Comparison of ENCODE assay signal across 26 mouse cellular contexts in the genomic region with DNA sequence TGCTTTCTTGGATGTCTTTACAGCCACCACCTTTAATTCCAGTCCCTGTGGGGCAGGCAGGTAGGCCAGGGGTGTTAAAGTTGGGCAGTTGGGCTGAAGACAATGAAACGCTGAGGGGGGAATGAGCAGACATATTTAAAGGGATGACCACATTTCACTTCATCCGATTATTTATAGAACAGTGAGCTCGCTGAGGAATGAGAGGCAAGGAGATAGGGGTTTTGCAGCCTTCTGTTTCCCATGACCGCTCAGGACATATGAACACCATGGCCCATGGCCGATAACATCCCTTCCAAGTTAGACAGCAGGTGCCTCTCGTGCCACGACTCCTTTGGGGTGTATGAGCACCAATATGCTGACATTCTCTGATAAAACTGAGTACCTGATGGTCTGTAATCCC. TPM values are rescaled to one million over a fixed set of nuclear protein-coding genes. Genes with fewer than 3 reads are reported as not detected.
A peak's percentile ranks its signal among the peaks of the same experiment; 100 is the strongest.
DNase-seq lines count a peak whose midpoint lies in the region; ATAC-seq and TF ChIP-seq lines count a peak whose summit lies in the region.
"Had no signal": no experiment of that assay in that cellular context is flagged by ENCODE, and none has a peak within 500 bp of the region (broad histone marks: within the 10 kb centered on the region; RNA-seq: fewer than 3 reads in every experiment).

No protein-coding gene starts in this region.

- H3K27me3 ChIP-seq in megakaryocyte, embryonic 14.5 days (replicated peaks) = no peaks in the 10 kb centered on the region
- H3K27me3 ChIP-seq in heart, postnatal 0 days (ENCODE audit: control insufficient read depth, insufficient read depth, low read length) = no peaks in the 10 kb centered on the region
- H3K27me3 ChIP-seq: forebrain, embryonic 13.5 days; hindbrain, embryonic 13.5 days; limb, embryonic 15.5 days; liver, embryonic 13.5 days had no signal

- H3K4me3 ChIP-seq in megakaryocyte, embryonic 14.5 days (replicated peaks) = peak overlapping the region; percentile 18
- H3K4me3 ChIP-seq in heart, postnatal 0 days (ENCODE audit: low read depth, low read length) = no peak overlapping the region
- H3K4me3 ChIP-seq: forebrain, embryonic 13.5 days; hindbrain, embryonic 13.5 days; limb, embryonic 10.5 days; limb, embryonic 15.5 days; liver, embryonic 13.5 days had no signal

- TF ChIP-seq CTCF in heart, postnatal 0 days (IDR thresholded peaks at IDR 0.05; ENCODE audit: low read depth) = no peak

- ATAC-seq in megakaryocyte, adult 5-6 weeks (ENCODE audit: poor library complexity, severe bottlenecking) = no peak
- peak; percentile 86 for ATAC-seq in heart, postnatal 0 days (ENCODE audit: insufficient read depth, low read depth)
- ATAC-seq: forebrain, embryonic 13.5 days; intestine, embryonic 16.5 days; lung, postnatal 0 days had no signal

- H3K4me1 ChIP-seq in megakaryocyte, embryonic 14.5 days = peaks cover 26% of the 10 kb centered on the region
- peaks cover 19% of the 10 kb centered on the region; the same call in 1 of the 2 replicates for H3K4me1 ChIP-seq in heart, postnatal 0 days (ENCODE audit: control insufficient read depth, insufficient read depth)
- H3K4me1 ChIP-seq: hindbrain, embryonic 13.5 days; limb, embryonic 10.5 days; limb, embryonic 15.5 days had no signal

- no peak overlapping the region for H3K4me2 ChIP-seq in heart, postnatal 0 days (ENCODE audit: low read depth, low read length)
- H3K4me2 ChIP-seq: forebrain, embryonic 13.5 days; hindbrain, embryonic 13.5 days; limb, embryonic 15.5 days; liver, embryonic 13.5 days had no signal

- DNase-seq in cerebellum, postnatal 14 days = peak; percentile 16 to 26
- DNase-seq in cerebellum, adult 11 months = no peak
- DNase-seq in heart, postnatal 0 days (ENCODE audit: low spot score) = peak; percentile 85
- no peak for DNase-seq in embryo, embryonic 9.5 days (ENCODE audit: extremely low spot score)
- DNase-seq in adrenal gland, adult 8-10 months = no peak
- DNase-seq: adrenal gland, postnatal 14 days; cerebellum, adult 18-20 months; cerebellum, postnatal 25 days; gastrocnemius, postnatal 10 days; kidney, adult 8-10 months; kidney, postnatal 14 days; layer of hippocampus, adult 9-11 months; liver, embryonic 13.5 days; lung, adult 18-20 months; lung, postnatal 4 days; midbrain, embryonic 14.5 days; thymus, adult 2 months had no signal

- no peaks in the 10 kb centered on the region for H3K36me3 ChIP-seq in megakaryocyte, embryonic 14.5 days (replicated peaks; ENCODE audit: low read length)
- H3K36me3 ChIP-seq in heart, postnatal 0 days (replicated peaks; ENCODE audit: control insufficient read depth, insufficient read depth, low read length) = no peaks in the 10 kb centered on the region
- H3K36me3 ChIP-seq: hindbrain, embryonic 13.5 days; limb, embryonic 10.5 days; limb, embryonic 15.5 days; liver, embryonic 13.5 days had no signal

- peak overlapping the region; percentile 46 for H3K27ac ChIP-seq in heart, postnatal 0 days (ENCODE audit: low read depth)
- H3K27ac ChIP-seq: forebrain, embryonic 13.5 days; hindbrain, embryonic 13.5 days; limb, embryonic 10.5 days; limb, embryonic 15.5 days; liver, embryonic 13.5 days had no signal

- WGBS in heart, postnatal 0 days = 30% methylated on average over 7 of the region's 7 CpGs

- no peaks in the 10 kb centered on the region for H3K9me3 ChIP-seq in megakaryocyte, embryonic 14.5 days
- H3K9me3 ChIP-seq in heart, postnatal 0 days (replicated peaks; ENCODE audit: control insufficient read depth, low read length) = no peaks in the 10 kb centered on the region
- H3K9me3 ChIP-seq: forebrain, embryonic 13.5 days; G1E; hindbrain, embryonic 13.5 days; limb, embryonic 10.5 days; limb, embryonic 15.5 days; liver, embryonic 13.5 days had no signal

- no peak overlapping the region for H3K9ac ChIP-seq in heart, postnatal 0 days (replicated peaks; ENCODE audit: low read depth, low read length)
- H3K9ac ChIP-seq: forebrain, embryonic 13.5 days; hindbrain, embryonic 13.5 days; limb, embryonic 15.5 days; liver, embryonic 13.5 days had no signal

- TF ChIP-seq EP300 in heart, postnatal 0 days (IDR thresholded peaks at IDR 0.05; ENCODE audit: low read depth) = no peak

RNA-seq across cellular contexts. Expression of a gene that starts 51.1 kb away (rescaled TPM):
- polyA plus RNA-seq in megakaryocyte, embryonic 14.5 days (2012; ENCODE audit: insufficient read depth, low replicate concordance) = 6.1 TPM in 1 of 2 replicates, not detected in the other
- total RNA-seq in megakaryocyte, adult 5-6 weeks (2015) = 8.3 and 13.0 TPM in 2 replicates
- 20.8 and 28.9 TPM in 2 replicates for total RNA-seq in megakaryocyte, adult 5-6 weeks (2017)
- 14.3 and 22.6 TPM in 2 replicates for total RNA-seq in heart, postnatal 0 days (2014; rRNA removed; ENCODE audit: low replicate concordance)
- 5.1 and 5.9 TPM in 2 replicates for polyA plus RNA-seq in heart, postnatal 0 days (2015; fragmentation: Nextera tagmentation; extraction: Ambion mirVana)
- 100 to 1,000 TPM in 1 of 4 experiments, 10 to 100 TPM in 3; 55.0 to 101 (median 68.4) TPM for total RNA-seq in adrenal gland, adult 8-10 months (2022)

RNA-seq across cellular contexts. Expression of a gene that starts 60.0 kb away (rescaled TPM):
- 2.8 and 3.1 TPM in 2 replicates for polyA plus RNA-seq in megakaryocyte, embryonic 14.5 days (2012; ENCODE audit: insufficient read depth, low replicate concordance)
- 7.2 and 7.4 TPM in 2 replicates for total RNA-seq in megakaryocyte, adult 5-6 weeks (2015)
- 11.7 and 15.4 TPM in 2 replicates for total RNA-seq in megakaryocyte, adult 5-6 weeks (2017)
- total RNA-seq in heart, postnatal 0 days (2014; rRNA removed; ENCODE audit: low replicate concordance) = 1.4 and 2.0 TPM in 2 replicates
- 2.0 and 2.2 TPM in 2 replicates for polyA plus RNA-seq in heart, postnatal 0 days (2015; fragmentation: Nextera tagmentation; extraction: Ambion mirVana)
- 10 to 100 TPM; 36.9 to 43.0 (median 39.3) TPM for total RNA-seq in adrenal gland, adult 8-10 months (2022)

Comparison
In these comparisons a context has a peak if more than half of its experiments do, and no peak if none do; other contexts are left out.
1. DNase-seq: peak in cerebellum, postnatal 14 days (2 of 2) and heart, postnatal 0 days (single experiment); none in cerebellum, adult 11 months (single experiment), embryo, embryonic 9.5 days (single experiment) and adrenal gland, adult 8-10 months (single experiment).